Mouse (Mus musculus) embryonic facial prominence, embryonic 13.5 days (tissue): ENCODE data around the gene Zfpl1. TPM values are rescaled to one million over a fixed set of nuclear protein-coding genes. Genes with fewer than 3 reads are reported as not detected.

Experiments
- ATAC-seq: fragments of 200-750 bp; cut with Nextera tagmentation; 2 replicates; pipeline ENCODE4 v1.8.0; 2017; ENCODE audit warnings: low read depth; ENCODE audit not compliant: insufficient number of reproducible peaks, insufficient read depth, low FRiP score, low TSS enrichment
- H3K27ac ChIP-seq: fragments of 300-500 bp; sonication (generic); 2 replicates; pipeline ENCODE4 v1.5.1; 2015; ENCODE audit warnings: moderate library complexity, mild to moderate bottlenecking, inconsistent platforms
- H3K27me3 ChIP-seq: fragments of 300-500 bp; sonication (generic); 2 replicates; pipeline ENCODE4 v1.6.1; 2015; ENCODE audit warnings: mild to moderate bottlenecking, inconsistent platforms
- H3K36me3 ChIP-seq: fragments of 300-500 bp; sonication (generic); 2 replicates; pipeline ENCODE4 v1.6.1; 2015; ENCODE audit warnings: mild to moderate bottlenecking, inconsistent platforms
- H3K4me1 ChIP-seq: fragments of 300-500 bp; sonication (generic); 2 replicates; pipeline ENCODE4 v1.6.1; 2015; ENCODE audit warnings: inconsistent platforms
- H3K4me2 ChIP-seq: fragments of 300-500 bp; sonication (generic); 2 replicates; pipeline ENCODE4 v1.6.1; 2015; ENCODE audit warnings: moderate library complexity, mild to moderate bottlenecking, inconsistent platforms
- H3K4me3 ChIP-seq: fragments of 300-500 bp; sonication (generic); 2 replicates; pipeline ENCODE4 v1.5.1; 2015; ENCODE audit warnings: mild to moderate bottlenecking, inconsistent platforms
- H3K9ac ChIP-seq: fragments of 300-500 bp; sonication (generic); 2 replicates; pipeline ENCODE4 v1.6.1; 2015; ENCODE audit warnings: mild to moderate bottlenecking, inconsistent platforms
- H3K9me3 ChIP-seq: fragments of 300-500 bp; sonication (generic); 2 replicates; pipeline ENCODE4 v1.6.1; 2016; ENCODE audit warnings: inconsistent platforms
- WGBS: fragments of 180-500 bp; shearing (Covaris S2); methylation state at CpG from one replicate; pipeline ENCODE4 v1.1.7; 2015; ENCODE audit warnings: mixed read lengths; 5-methylcytosine and 5-hydroxymethylcytosine counted together
- polyA plus RNA-seq: library from polyadenylated mRNA; unstranded; fragments of >200 nt; fragmentation: Nextera tagmentation; extraction: Ambion mirVana; gene quantifications from 2 replicates; pipeline ENCODE4 v1.2.1, GENCODE M21; 2015

Zfpl1 gene
- polyA plus RNA-seq, 1 experiment from 2014 or later = 79.1 TPM

- H3K4me2 ChIP-seq = no peak within 1 kb of the TSS
- no peak within 1 kb of the TSS for H3K4me3 ChIP-seq
- H3K4me1 ChIP-seq = no peaks in the 10 kb centered on the region
- no peak within 1 kb of the TSS for H3K27ac ChIP-seq
- no peaks in the 10 kb centered on the region for H3K9me3 ChIP-seq
- no peak for ATAC-seq
- 92% methylated on average over 7 of the region's 7 CpGs for WGBS
- no peaks in the 10 kb centered on the region for H3K27me3 ChIP-seq
- H3K36me3 ChIP-seq = peaks cover 79% of the 10 kb centered on the region
- H3K9ac ChIP-seq = 0 out of 2 replicates have a peak within 1 kb of the TSS, but pooled peaks have one; percentile 11
Measured at GRCm38 (mm10) chr19:6094119-6094518, 9.4 kb upstream of the Zfpl1 start, which contains the start of gene AC131692.1. AC131692.1 (plus strand) TSS chr19:6094419.

GRCm38 (mm10) chr19:6088841-6089240 is 4.1 kb upstream of the Zfpl1 start:
- H3K27me3 ChIP-seq = no peaks in the 10 kb centered on the region
- peaks cover 62% of the 10 kb centered on the region for H3K36me3 ChIP-seq
- H3K4me1 ChIP-seq = peaks cover 16% of the 10 kb centered on the region
- ATAC-seq = no peak
- no peak overlapping the region for H3K27ac ChIP-seq
- H3K4me2 ChIP-seq = no peak overlapping the region
- H3K9ac ChIP-seq = no peak overlapping the region
- no peaks in the 10 kb centered on the region for H3K9me3 ChIP-seq
- no peak overlapping the region for H3K4me3 ChIP-seq
- WGBS = 93% methylated on average over 13 of the region's 13 CpGs

- peaks cover 55% of the 10 kb centered on the region for H3K36me3 ChIP-seq
- peak overlapping the region; percentile 79 for H3K9ac ChIP-seq
- peaks cover 23% of the 10 kb centered on the region for H3K4me1 ChIP-seq
- no peaks in the 10 kb centered on the region for H3K27me3 ChIP-seq
- under 1% methylated on average over 17 of the region's 17 CpGs for WGBS
- ATAC-seq = peak; percentile 48; the same call in 1 of the 2 replicates
- peak overlapping the region; percentile 76 for H3K4me3 ChIP-seq
- H3K27ac ChIP-seq = peak overlapping the region; percentile 58
- H3K9me3 ChIP-seq = no peaks in the 10 kb centered on the region
- H3K4me2 ChIP-seq = peak overlapping the region; percentile 93
Measured at GRCm38 (mm10) chr19:6085417-6085879, 692 bp upstream of the Zfpl1 start.

- Histone ChIP-seq H3K4me2 (no peak within 1 kb of the TSS), H3K4me3 (no peak within 1 kb of the TSS), H3K9me3 (no peaks in the 10 kb centered on the region), H3K4me1 (peaks cover 26% of the 10 kb centered on the region), H3K27ac (no peak within 1 kb of the TSS), H3K9ac (no peak within 1 kb of the TSS), H3K36me3 (peaks cover 39% of the 10 kb centered on the region), H3K27me3 (no peaks in the 10 kb centered on the region)
- ATAC-seq = no peak
- 79% methylated on average over 9 of the region's 9 CpGs for WGBS
Measured at GRCm38 (mm10) chr19:6082156-6082555, 2.6 kb downstream of the Zfpl1 start, which contains the start of gene Gm28374. Gm28374 (minus strand) TSS chr19:6082256.

GRCm38 (mm10) chr19:6079983-6080480 is 4.7 kb downstream of the Zfpl1 start, which contains the start of gene Tmem262:
Tmem262 (plus strand) TSS chr19:6080033.
- peaks cover 28% of the 10 kb centered on the region for H3K4me1 ChIP-seq
- no peak within 1 kb of the TSS for H3K4me3 ChIP-seq
- no peaks in the 10 kb centered on the region for H3K27me3 ChIP-seq
- no peak within 1 kb of the TSS for H3K9ac ChIP-seq
- no peaks in the 10 kb centered on the region for H3K9me3 ChIP-seq
- no peak within 1 kb of the TSS for H3K4me2 ChIP-seq
- no peak for ATAC-seq
- no peak within 1 kb of the TSS for H3K27ac ChIP-seq
- WGBS = 92% methylated on average over 12 of the region's 12 CpGs
- H3K36me3 ChIP-seq = peaks cover 38% of the 10 kb centered on the region

- ATAC-seq = peak; percentile 74
- peak within 1 kb of the TSS; percentile 88 for H3K27ac ChIP-seq
- under 1% methylated on average over 33 of the region's 33 CpGs for WGBS
- no peaks in the 10 kb centered on the region for H3K27me3 ChIP-seq
- no peaks in the 10 kb centered on the region for H3K9me3 ChIP-seq
- H3K36me3 ChIP-seq = peaks cover 52% of the 10 kb centered on the region
- H3K4me2 ChIP-seq = peak within 1 kb of the TSS; percentile 89
- H3K9ac ChIP-seq = peak within 1 kb of the TSS; percentile 88
- peak within 1 kb of the TSS; percentile 83 for H3K4me3 ChIP-seq
- H3K4me1 ChIP-seq = peaks cover 17% of the 10 kb centered on the region
Measured at GRCm38 (mm10) chr19:6076564-6077393, 8.0 kb downstream of the Zfpl1 start, which contains the start of gene Vps51. Vps51 (minus strand) TSS chr19:6077231.

- ATAC-seq = no peak
- Histone ChIP-seq H3K9me3 (no peaks in the 10 kb centered on the region), H3K4me1 (peaks cover 17% of the 10 kb centered on the region), H3K27me3 (no peaks in the 10 kb centered on the region), H3K4me2 (no peak overlapping the region), H3K4me3 (no peak overlapping the region), H3K9ac (no peak overlapping the region), H3K27ac (no peak overlapping the region), H3K36me3 (peaks cover 57% of the 10 kb centered on the region)
- 84% methylated on average over 5 of the region's 5 CpGs for WGBS
Measured at GRCm38 (mm10) chr19:6073889-6074288, 10.9 kb downstream of the Zfpl1 start.

- Histone ChIP-seq H3K9me3 (no peaks in the 10 kb centered on the region), H3K9ac (no peak overlapping the region), H3K4me3 (no peak overlapping the region), H3K27ac (no peak overlapping the region), H3K27me3 (no peaks in the 10 kb centered on the region), H3K36me3 (peaks cover 61% of the 10 kb centered on the region), H3K4me2 (no peak overlapping the region), H3K4me1 (peaks cover 30% of the 10 kb centered on the region)
- 93% methylated on average over 19 of the region's 19 CpGs for WGBS
- ATAC-seq = no peak
Measured at GRCm38 (mm10) chr19:6071261-6071660, 13.5 kb downstream of the Zfpl1 start.

GRCm38 (mm10) chr19:6070571-6071250 is 14.0 kb downstream of the Zfpl1 start:
- peaks cover 61% of the 10 kb centered on the region for H3K36me3 ChIP-seq

GRCm38 (mm10) chr19:6069851-6070250 is 14.9 kb downstream of the Zfpl1 start:
- 93% methylated on average over 10 of the region's 10 CpGs for WGBS
- Histone ChIP-seq H3K4me1 (peaks cover 22% of the 10 kb centered on the region), H3K4me3 (no peak overlapping the region), H3K9ac (no peak overlapping the region), H3K9me3 (no peaks in the 10 kb centered on the region), H3K4me2 (no peak overlapping the region), H3K36me3 (peaks cover 56% of the 10 kb centered on the region), H3K27me3 (no peaks in the 10 kb centered on the region), H3K27ac (no peak overlapping the region)
- ATAC-seq = no peak

More at GRCm38 (mm10) chr19:6070571-6071250, 14.0 kb downstream of the Zfpl1 start:
- Histone ChIP-seq H3K27me3 (no peaks in the 10 kb centered on the region), H3K27ac (no peak overlapping the region), H3K9ac (no peak overlapping the region), H3K4me2 (no peak overlapping the region), H3K4me1 (peaks cover 28% of the 10 kb centered on the region), H3K4me3 (no peak overlapping the region), H3K9me3 (no peaks in the 10 kb centered on the region)
- no peak for ATAC-seq
- WGBS = 91% methylated on average over 31 of the region's 31 CpGs

GRCm38 (mm10) chr19:6068951-6069350 is 15.8 kb downstream of the Zfpl1 start:
- Histone ChIP-seq H3K4me1 (peaks cover 22% of the 10 kb centered on the region), H3K27me3 (no peaks in the 10 kb centered on the region), H3K9ac (no peak overlapping the region), H3K36me3 (peaks cover 49% of the 10 kb centered on the region), H3K4me2 (no peak overlapping the region), H3K9me3 (no peaks in the 10 kb centered on the region), H3K27ac (no peak overlapping the region), H3K4me3 (no peak overlapping the region)
- no peak for ATAC-seq
- WGBS = 86% methylated on average over 4 of the region's 4 CpGs
